Mouse (Mus musculus): ENCODE measurements around the gene Olfr648.

GRCm38 (mm10) chr7:104143179-104143578 is 40.0 kb downstream of the Olfr648 start, which contains the start of gene Ubqln3:
- TF ChIP-seq CTCF (IDR thresholded peaks at IDR 0.05; ENCODE audit: insufficient read depth, low read length) (no peak), POLR2A (IDR thresholded peaks at IDR 0.05; ENCODE audit: borderline replicate concordance, extremely low read depth, low read depth, low read length) (no peak)
